7 mouse cellular contexts compared by ENCODE assay signal in the genomic region with DNA sequence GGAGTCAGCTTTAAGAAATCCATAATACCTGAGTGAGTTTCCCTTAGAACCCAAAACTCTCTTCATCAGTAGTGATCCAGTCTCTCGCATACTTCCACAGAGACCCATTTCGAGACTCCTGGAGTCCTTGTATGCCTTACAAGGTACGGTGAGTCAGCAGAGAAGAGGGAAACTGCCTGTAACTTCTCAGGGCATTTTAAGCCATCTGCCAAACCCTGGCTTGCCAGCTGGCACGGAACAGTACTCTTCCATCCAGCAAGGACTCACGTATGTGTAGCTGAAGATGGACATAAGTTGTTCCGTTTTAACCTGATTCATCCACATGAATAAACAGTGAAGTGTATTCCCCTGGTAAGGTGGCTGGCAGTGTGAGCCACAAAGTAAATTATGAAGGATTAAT.
DNase-seq lines count a peak whose midpoint lies in the region.

No protein-coding gene starts in this region.

- peak; percentile 29 to 34 for DNase-seq in left cerebral cortex, adult 18-20 months (ENCODE audit: low spot score in 2 of 2)
- DNase-seq in left cerebral cortex, postnatal 10 days (ENCODE audit: extremely low spot score in 1 of 2, low spot score in 2 of 2): no peak
- peak; percentile 61 for DNase-seq in adrenal gland, postnatal 25 days
- DNase-seq in heart, postnatal 14 days: peak; percentile 28 to 55
- DNase-seq in telencephalon, adult 2 months (ENCODE audit: low read depth, low spot score): peak; percentile 26
- no peak for DNase-seq in embryo, embryonic 11 days
- DNase-seq in kidney, postnatal 10 days: no peak

- intact Hi-C loops in left cerebral cortex, postnatal 10 days (cut with DNase I): no loop called here
- intact Hi-C loops in heart, postnatal 14 days (cut with DNase I): no loop called here

Comparison
In these comparisons a context has a peak if more than half of its experiments do, and no peak if none do; other contexts are left out.
1. DNase-seq: peak in left cerebral cortex, adult 18-20 months (2 of 2), adrenal gland, postnatal 25 days (single experiment), heart, postnatal 14 days (2 of 2) and telencephalon, adult 2 months (single experiment); none in left cerebral cortex, postnatal 10 days (0 of 2), embryo, embryonic 11 days (single experiment) and kidney, postnatal 10 days (single experiment).